Mouse (Mus musculus) neural tube, embryonic 15.5 days (tissue): ENCODE results near the gene Plppr3. TPM values are rescaled to one million over a fixed set of nuclear protein-coding genes. Genes with fewer than 3 reads are reported as not detected.

Source experiments
- ATAC-seq: fragments of 200-750 bp; cut with Nextera tagmentation; 2 replicates; pipeline ENCODE4 v1.8.0; 2017; ENCODE audit warnings: mild to moderate bottlenecking, moderate TSS enrichment, moderate library complexity; ENCODE audit not compliant: low FRiP score
- H3K27ac ChIP-seq: fragments of 300-500 bp; sonication (generic); replicated peaks from 2 replicates; pipeline ENCODE4 v1.5.1; 2015; ENCODE audit warnings: mild to moderate bottlenecking, inconsistent platforms
- H3K27me3 ChIP-seq: fragments of 300-500 bp; sonication (generic); replicated peaks from 2 replicates; pipeline ENCODE4 v1.6.1; 2015; ENCODE audit warnings: inconsistent platforms
- H3K36me3 ChIP-seq: fragments of 300-500 bp; sonication (generic); 2 replicates; pipeline ENCODE4 v1.6.1; 2015; ENCODE audit warnings: inconsistent platforms
- H3K4me1 ChIP-seq: fragments of 300-500 bp; sonication (generic); 2 replicates; pipeline ENCODE4 v1.6.1; 2015; ENCODE audit warnings: inconsistent platforms
- H3K4me2 ChIP-seq: fragments of 300-500 bp; sonication (generic); 2 replicates; pipeline ENCODE4 v1.6.1; 2015; ENCODE audit warnings: inconsistent platforms, mild to moderate bottlenecking, moderate library complexity
- H3K4me3 ChIP-seq: fragments of 300-500 bp; sonication (generic); replicated peaks from 2 replicates; pipeline ENCODE4 v1.5.1; 2015; ENCODE audit warnings: mild to moderate bottlenecking, inconsistent platforms
- H3K9ac ChIP-seq: fragments of 300-500 bp; sonication (generic); replicated peaks from 2 replicates; pipeline ENCODE4 v1.6.1; 2015; ENCODE audit warnings: mild to moderate bottlenecking, inconsistent platforms
- H3K9me3 ChIP-seq: fragments of 300-500 bp; sonication (generic); replicated peaks from 2 replicates; pipeline ENCODE4 v1.6.1; 2016; ENCODE audit warnings: inconsistent platforms
- WGBS: fragments of 180-500 bp; shearing (Covaris S2); methylation state at CpG from one replicate; pipeline ENCODE4 v1.1.7; 2015; ENCODE audit warnings: mixed read lengths; 5-methylcytosine and 5-hydroxymethylcytosine counted together
- polyA plus RNA-seq: library from polyadenylated mRNA; unstranded; fragments of >200 nt; fragmentation: Nextera tagmentation; extraction: Ambion mirVana; gene quantifications from 2 replicates; pipeline ENCODE4 v1.2.1, GENCODE M21; 2015

Gene Plppr3
- polyA plus RNA-seq, 1 experiment from 2014 or later = 385 TPM

- H3K27ac ChIP-seq = no peak overlapping the region
- no peak overlapping the region for H3K4me2 ChIP-seq
- H3K27me3 ChIP-seq = no peaks in the 10 kb centered on the region
- ATAC-seq = no peak
- no peaks in the 10 kb centered on the region for H3K36me3 ChIP-seq
- no peaks in the 10 kb centered on the region for H3K9me3 ChIP-seq
- WGBS = 62% methylated on average over 5 of the region's 5 CpGs
- H3K4me3 ChIP-seq = no peak overlapping the region
- no peak overlapping the region for H3K9ac ChIP-seq
- peaks cover 14% of the 10 kb centered on the region for H3K4me1 ChIP-seq
These were observed 27.9 kb downstream of the Plppr3 start for GRCm38 (mm10) chr10:79846553-79846952.

- no peak for ATAC-seq
- peaks cover 23% of the 10 kb centered on the region for H3K4me1 ChIP-seq
- no peak overlapping the region for H3K9ac ChIP-seq
- no peak overlapping the region for H3K27ac ChIP-seq
- no peaks in the 10 kb centered on the region for H3K36me3 ChIP-seq
- no peak overlapping the region for H3K4me2 ChIP-seq
- no peaks in the 10 kb centered on the region for H3K27me3 ChIP-seq
- no peaks in the 10 kb centered on the region for H3K9me3 ChIP-seq
- 43% methylated on average over 6 of the region's 6 CpGs for whole genome bisulfite sequencing
- H3K4me3 ChIP-seq = no peak overlapping the region
These were observed 31.0 kb downstream of the Plppr3 start for GRCm38 (mm10) chr10:79843476-79843875.

GRCm38 (mm10) chr10:79842322-79842721, 32.1 kb downstream of the Plppr3 start:
- Histone ChIP-seq H3K36me3 (no peaks in the 10 kb centered on the region), H3K9ac (no peak overlapping the region), H3K4me2 (no peak overlapping the region), H3K4me3 (no peak overlapping the region), H3K9me3 (no peaks in the 10 kb centered on the region), H3K27me3 (no peaks in the 10 kb centered on the region), H3K27ac (peak overlapping the region; percentile 18), H3K4me1 (peaks cover 23% of the 10 kb centered on the region)
- no peak for ATAC-seq
- 72% methylated on average over 3 of the region's 3 CpGs for WGBS

- under 1% methylated on average over 24 of the region's 24 CpGs for WGBS
- peak overlapping the region; percentile 66 for H3K4me2 ChIP-seq
These were observed 33.5 kb downstream of the Plppr3 start for GRCm38 (mm10) chr10:79840644-79841551.

GRCm38 (mm10) chr10:79840091-79840490, 34.3 kb downstream of the Plppr3 start:
- Histone ChIP-seq H3K4me2 (peak overlapping the region; percentile 66), H3K36me3 (no peaks in the 10 kb centered on the region), H3K27me3 (no peaks in the 10 kb centered on the region), H3K27ac (peak overlapping the region; percentile 81), H3K9me3 (no peaks in the 10 kb centered on the region), H3K4me3 (no peak overlapping the region), H3K9ac (0 out of 2 replicates have a peak overlapping the region, but pooled peaks have one; percentile 40), H3K4me1 (peaks cover 23% of the 10 kb centered on the region)
- 93% methylated on average over 3 of the region's 3 CpGs for WGBS
- ATAC-seq = no peak

More at GRCm38 (mm10) chr10:79840644-79841551, 33.5 kb downstream of the Plppr3 start:
- Histone ChIP-seq H3K4me1 (peaks cover 23% of the 10 kb centered on the region), H3K9ac (peak overlapping the region; percentile 40), H3K4me3 (peak overlapping the region; percentile 35), H3K27me3 (no peaks in the 10 kb centered on the region), H3K9me3 (no peaks in the 10 kb centered on the region), H3K36me3 (no peaks in the 10 kb centered on the region), H3K27ac (peak overlapping the region; percentile 81)
- peak; percentile 77 for ATAC-seq

GRCm38 (mm10) chr10:79838151-79838550, 36.3 kb downstream of the Plppr3 start:
- Histone ChIP-seq H3K36me3 (no peaks in the 10 kb centered on the region), H3K9me3 (no peaks in the 10 kb centered on the region), H3K9ac (no peak overlapping the region), H3K4me1 (peaks cover 22% of the 10 kb centered on the region), H3K27me3 (0 out of 2 replicates have a peak, but pooled peaks cover 3% of the 10 kb centered on the region), H3K4me3 (no peak overlapping the region), H3K4me2 (no peak overlapping the region), H3K27ac (no peak overlapping the region)
- WGBS = 67% methylated on average over 2 of the region's 2 CpGs
- no peak for ATAC-seq

GRCm38 (mm10) chr10:79836918-79837317, 37.5 kb downstream of the Plppr3 start:
- Histone ChIP-seq H3K9ac (no peak overlapping the region), H3K27ac (no peak overlapping the region), H3K9me3 (no peaks in the 10 kb centered on the region), H3K4me3 (no peak overlapping the region), H3K36me3 (no peaks in the 10 kb centered on the region), H3K4me1 (peaks cover 19% of the 10 kb centered on the region), H3K4me2 (no peak overlapping the region), H3K27me3 (0 out of 2 replicates have a peak, but pooled peaks cover 3% of the 10 kb centered on the region)
- 95% methylated on average over 3 of the region's 3 CpGs for WGBS
- no peak for ATAC-seq

- Histone ChIP-seq H3K9me3 (no peaks in the 10 kb centered on the region), H3K27ac (no peak overlapping the region), H3K4me1 (0 out of 2 replicates have a peak, but pooled peaks cover 5% of the 10 kb centered on the region), H3K9ac (no peak overlapping the region), H3K36me3 (no peaks in the 10 kb centered on the region), H3K27me3 (0 out of 2 replicates have a peak, but pooled peaks cover 3% of the 10 kb centered on the region), H3K4me2 (no peak overlapping the region), H3K4me3 (no peak overlapping the region)
- 27% methylated on average over 9 of the region's 9 CpGs for WGBS
- ATAC-seq = peak; percentile 64; the same call in 1 of the 2 replicates
These were observed 39.5 kb downstream of the Plppr3 start for GRCm38 (mm10) chr10:79834769-79835398.

GRCm38 (mm10) chr10:79832786-79833181, 41.6 kb downstream of the Plppr3 start:
- Histone ChIP-seq H3K4me2 (no peak overlapping the region), H3K4me1 (0 out of 2 replicates have a peak, but pooled peaks cover 5% of the 10 kb centered on the region), H3K9me3 (no peaks in the 10 kb centered on the region), H3K36me3 (no peaks in the 10 kb centered on the region), H3K4me3 (no peak overlapping the region), H3K9ac (no peak overlapping the region), H3K27ac (no peak overlapping the region), H3K27me3 (0 out of 2 replicates have a peak, but pooled peaks cover 3% of the 10 kb centered on the region)
- WGBS = 77% methylated on average over 9 of the region's 9 CpGs
- ATAC-seq = no peak

GRCm38 (mm10) chr10:79832026-79832785, 42.2 kb downstream of the Plppr3 start:
- Histone ChIP-seq H3K27me3 (0 out of 2 replicates have a peak, but pooled peaks cover 3% of the 10 kb centered on the region), H3K36me3 (no peaks in the 10 kb centered on the region), H3K9ac (no peak overlapping the region), H3K4me3 (no peak overlapping the region), H3K27ac (no peak overlapping the region), H3K4me1 (0 out of 2 replicates have a peak, but pooled peaks cover 5% of the 10 kb centered on the region), H3K9me3 (no peaks in the 10 kb centered on the region), H3K4me2 (no peak overlapping the region)
- no peak for ATAC-seq
- 79% methylated on average over 7 of the region's 7 CpGs for WGBS

GRCm38 (mm10) chr10:79831583-79831982, 42.9 kb downstream of the Plppr3 start:
- H3K4me3 ChIP-seq = no peak overlapping the region
- no peaks in the 10 kb centered on the region for H3K36me3 ChIP-seq
- no peak overlapping the region for H3K9ac ChIP-seq
- H3K4me2 ChIP-seq = no peak overlapping the region
- H3K4me1 ChIP-seq = 0 out of 2 replicates have a peak, but pooled peaks cover 5% of the 10 kb centered on the region
- H3K9me3 ChIP-seq = no peaks in the 10 kb centered on the region
- H3K27ac ChIP-seq = no peak overlapping the region
- ATAC-seq = no peak
- H3K27me3 ChIP-seq = 0 out of 2 replicates have a peak, but pooled peaks cover 3% of the 10 kb centered on the region
- 88% methylated on average over 3 of the region's 3 CpGs for WGBS
